Mouse (Mus musculus) spleen, postnatal 0 days (tissue): ENCODE data around the gene Rars. TPM values are rescaled to one million over a fixed set of nuclear protein-coding genes. Genes with fewer than 3 reads are reported as not detected.

Experiments used
- microRNA counts: library from miRNA; unstranded; fragments of <30 nt; microRNA quantifications from one replicate; lab custom pipeline; 2015
- polyA plus RNA-seq: library from polyadenylated mRNA; unstranded; fragments of >200 nt; fragmentation: Nextera tagmentation; extraction: Ambion mirVana; gene quantifications from 2 replicates; pipeline ENCODE4 v1.2.1, GENCODE M21; 2015

Gene Rars
- 44.7 and 44.9 TPM in 2 replicates for polyA plus RNA-seq

GRCm38 (mm10) chr11:35834022-35834760 lies at the start of gene Rars:
Gene Rars, minus strand, starts transcription at chr11:35834506.

GRCm38 (mm10) chr11:35798874-35799273 lies 35.4 kb downstream of the Rars start, which contains the start of gene Fbll1:
Gene Fbll1, minus strand, starts transcription at chr11:35798884.

GRCm38 (mm10) chr11:35769188-35769745 lies 65.0 kb downstream of the Rars start, which contains the start of gene Pank3:
Gene Pank3, plus strand, starts transcription at chr11:35769484.

MicroRNAs within 50 kb of the gene (microRNA counts, 519-probe panel; counts per million panel counts)
- 7,634 counts per million, percentile 74 among the panel's probes with 10 or more counts for microRNA mmu-miR-103 (lab: Ali Mortazavi, UCI)

Other genes with a start within 250 kb of the Rars start
- 4.4 and 4.9 TPM in 2 replicates for gene Pank3, start 65.0 kb downstream of the Rars start, polyA plus RNA-seq
- gene Fbll1, start 35.6 kb downstream of the Rars start, polyA plus RNA-seq = not detected in 2 replicates
- 0.46 and 0.71 TPM in 2 replicates for gene Wwc1, start 146.0 kb upstream of the Rars start, polyA plus RNA-seq